Mouse (Mus musculus) hindbrain, embryonic 13.5 days (tissue): ENCODE data around the gene Tomm7. TPM values are rescaled to one million over a fixed set of nuclear protein-coding genes. Genes with fewer than 3 reads are reported as not detected.
A peak's percentile ranks its signal among the peaks of the same experiment; 100 is the strongest.
"Not testable (repeated sequence)": the region's sequence is repeated elsewhere in the genome, so short reads cannot be mapped to it uniquely, and the experiment has no call there.

Source experiments
- ATAC-seq: fragments of 200-750 bp; cut with Nextera tagmentation; 2 replicates; pipeline ENCODE4 v1.8.0; 2017; ENCODE audit warnings: moderate TSS enrichment; ENCODE audit not compliant: low FRiP score
- H3K27ac ChIP-seq: fragments of 300-500 bp; sonication (generic); 2 replicates; pipeline ENCODE4 v1.5.1; 2015; ENCODE audit warnings: inconsistent platforms, mild to moderate bottlenecking, moderate library complexity
- H3K27me3 ChIP-seq: fragments of 300-500 bp; sonication (generic); 2 replicates; pipeline ENCODE4 v1.6.1; 2015; ENCODE audit warnings: mild to moderate bottlenecking, inconsistent platforms
- H3K36me3 ChIP-seq: fragments of 300-500 bp; sonication (generic); 2 replicates; pipeline ENCODE4 v1.6.1; 2015; ENCODE audit warnings: mild to moderate bottlenecking, inconsistent platforms
- H3K4me1 ChIP-seq: fragments of 300-500 bp; sonication (generic); replicated peaks from 2 replicates; pipeline ENCODE4 v1.6.1; 2015; ENCODE audit warnings: inconsistent platforms
- H3K4me2 ChIP-seq: fragments of 300-500 bp; sonication (generic); 2 replicates; pipeline ENCODE4 v1.6.1; 2015; ENCODE audit warnings: inconsistent platforms, mild to moderate bottlenecking, moderate library complexity
- H3K4me3 ChIP-seq: fragments of 300-500 bp; sonication (generic); 2 replicates; pipeline ENCODE4 v1.5.1; 2015; ENCODE audit warnings: mild to moderate bottlenecking, inconsistent platforms
- H3K9ac ChIP-seq: fragments of 300-500 bp; sonication (generic); 2 replicates; pipeline ENCODE4 v1.6.1; 2015; ENCODE audit warnings: mild to moderate bottlenecking, inconsistent platforms
- H3K9me3 ChIP-seq: fragments of 300-500 bp; sonication (generic); 2 replicates; pipeline ENCODE4 v1.6.1; 2016; ENCODE audit warnings: inconsistent platforms
- WGBS: fragments of 180-500 bp; shearing (Covaris S2); methylation state at CpG from one replicate; pipeline ENCODE4 v1.1.7; 2015; 5-methylcytosine and 5-hydroxymethylcytosine counted together
- polyA plus RNA-seq: library from polyadenylated mRNA; unstranded; fragments of >200 nt; fragmentation: Nextera tagmentation; extraction: Ambion mirVana; gene quantifications from 2 replicates; pipeline ENCODE4 v1.2.1, GENCODE M21; 2015

Tomm7 gene
- polyA plus RNA-seq, 1 experiment from 2014 or later, result 110 TPM

- Histone ChIP-seq H3K27me3 (no peaks in the 10 kb centered on the region), H3K4me1 (no peaks in the 10 kb centered on the region), H3K9me3 (no peaks in the 10 kb centered on the region), H3K4me3 (no peak overlapping the region), H3K4me2 (no peak overlapping the region), H3K9ac (no peak overlapping the region), H3K36me3 (peaks cover 28% of the 10 kb centered on the region), H3K27ac (no peak overlapping the region)
- WGBS, result 84% methylated on average over 5 of the region's 5 CpGs
- ATAC-seq, result no peak
These were observed 18.3 kb upstream of the Tomm7 start for GRCm38 (mm10) chr5:23862291-23862690.

- no peak for ATAC-seq
These were observed 17.8 kb upstream of the Tomm7 start for GRCm38 (mm10) chr5:23861721-23862120.

GRCm38 (mm10) chr5:23859896-23860295 lies 15.9 kb upstream of the Tomm7 start:
- Histone ChIP-seq H3K9ac (no peak overlapping the region), H3K9me3 (no peaks in the 10 kb centered on the region), H3K4me1 (no peaks in the 10 kb centered on the region), H3K27me3 (no peaks in the 10 kb centered on the region), H3K4me3 (no peak overlapping the region), H3K27ac (no peak overlapping the region), H3K36me3 (peaks cover 52% of the 10 kb centered on the region), H3K4me2 (no peak overlapping the region)
- no peak for ATAC-seq
- WGBS, result 63% methylated on average over 5 of the region's 5 CpGs

More at GRCm38 (mm10) chr5:23861721-23862120, 17.8 kb upstream of the Tomm7 start:
- Histone ChIP-seq H3K4me1 (no peaks in the 10 kb centered on the region), H3K4me2 (no peak overlapping the region), H3K27ac (no peak overlapping the region), H3K27me3 (no peaks in the 10 kb centered on the region), H3K9ac (no peak overlapping the region), H3K4me3 (no peak overlapping the region), H3K9me3 (no peaks in the 10 kb centered on the region), H3K36me3 (peaks cover 33% of the 10 kb centered on the region)
- WGBS, result 97% methylated on average over 9 of the region's 9 CpGs

- WGBS, result 97% methylated on average over 1 of the region's 1 CpGs
- peaks cover 58% of the 10 kb centered on the region for H3K36me3 ChIP-seq
- no peak overlapping the region for H3K9ac ChIP-seq
- no peak overlapping the region for H3K27ac ChIP-seq
- no peak for ATAC-seq
- H3K4me3 ChIP-seq, result no peak overlapping the region
- H3K4me2 ChIP-seq, result no peak overlapping the region
- H3K9me3 ChIP-seq, result no peaks in the 10 kb centered on the region
- no peaks in the 10 kb centered on the region for H3K4me1 ChIP-seq
- no peaks in the 10 kb centered on the region for H3K27me3 ChIP-seq
These were observed 15.2 kb upstream of the Tomm7 start for GRCm38 (mm10) chr5:23859087-23859718.

- Histone ChIP-seq H3K36me3 (peaks cover 64% of the 10 kb centered on the region), H3K4me3 (no peak overlapping the region), H3K9ac (no peak overlapping the region), H3K9me3 (no peaks in the 10 kb centered on the region), H3K27ac (no peak overlapping the region), H3K4me2 (no peak overlapping the region), H3K27me3 (no peaks in the 10 kb centered on the region), H3K4me1 (no peaks in the 10 kb centered on the region)
- WGBS, result 82% methylated on average over 7 of the region's 7 CpGs
- ATAC-seq, result no peak
These were observed 14.7 kb upstream of the Tomm7 start for GRCm38 (mm10) chr5:23858643-23859042.

GRCm38 (mm10) chr5:23858001-23858400 lies 14.0 kb upstream of the Tomm7 start:
- Histone ChIP-seq H3K36me3 (peaks cover 70% of the 10 kb centered on the region), H3K9ac (no peak overlapping the region), H3K4me3 (no peak overlapping the region), H3K9me3 (no peaks in the 10 kb centered on the region), H3K4me2 (no peak overlapping the region), H3K27me3 (no peaks in the 10 kb centered on the region), H3K4me1 (no peaks in the 10 kb centered on the region), H3K27ac (no peak overlapping the region)
- ATAC-seq, result no peak
- 86% methylated on average over 3 of the region's 3 CpGs for WGBS

GRCm38 (mm10) chr5:23857189-23857588 lies 13.2 kb upstream of the Tomm7 start:
- Histone ChIP-seq H3K4me3 (no peak overlapping the region), H3K4me1 (peaks cover under 1% of the 10 kb centered on the region; the same call in 1 of the 2 replicates)

GRCm38 (mm10) chr5:23856164-23856563 lies 12.2 kb upstream of the Tomm7 start:
- Histone ChIP-seq H3K4me2 (no peak overlapping the region), H3K36me3 (peaks cover 76% of the 10 kb centered on the region), H3K4me1 (peaks cover 10% of the 10 kb centered on the region), H3K9me3 (no peaks in the 10 kb centered on the region), H3K27ac (no peak overlapping the region), H3K27me3 (no peaks in the 10 kb centered on the region), H3K9ac (no peak overlapping the region), H3K4me3 (no peak overlapping the region)
- no peak for ATAC-seq
- WGBS, result 91% methylated on average over 1 of the region's 1 CpGs

More at GRCm38 (mm10) chr5:23857189-23857588, 13.2 kb upstream of the Tomm7 start:
- Histone ChIP-seq H3K9ac (no peak overlapping the region), H3K27ac (no peak overlapping the region), H3K4me2 (no peak overlapping the region), H3K27me3 (no peaks in the 10 kb centered on the region), H3K36me3 (peaks cover 76% of the 10 kb centered on the region), H3K9me3 (no peaks in the 10 kb centered on the region)
- no peak for ATAC-seq

- Histone ChIP-seq H3K27ac (no peak overlapping the region), H3K4me2 (no peak overlapping the region), H3K27me3 (no peaks in the 10 kb centered on the region), H3K9ac (no peak overlapping the region), H3K9me3 (no peaks in the 10 kb centered on the region), H3K4me3 (no peak overlapping the region), H3K36me3 (peaks cover 72% of the 10 kb centered on the region), H3K4me1 (peaks cover 10% of the 10 kb centered on the region)
- ATAC-seq, result no peak
- WGBS, result 94% methylated on average over 6 of the region's 6 CpGs
These were observed 11.5 kb upstream of the Tomm7 start for GRCm38 (mm10) chr5:23855484-23855883.

GRCm38 (mm10) chr5:23852916-23853315 lies 9.0 kb upstream of the Tomm7 start:
- not testable (repeated sequence) for H3K4me3 ChIP-seq, H3K9me3 ChIP-seq, H3K4me2 ChIP-seq, ATAC-seq, H3K27me3 ChIP-seq, H3K27ac ChIP-seq, H3K9ac ChIP-seq
- 95% methylated on average over 1 of the region's 1 CpGs for WGBS
- H3K36me3 ChIP-seq, result peaks cover 54% of the 10 kb centered on the region
- H3K4me1 ChIP-seq, result peaks cover 10% of the 10 kb centered on the region

GRCm38 (mm10) chr5:23851160-23851555 lies 7.2 kb upstream of the Tomm7 start:
- H3K27me3 ChIP-seq, H3K9me3 ChIP-seq: not testable (repeated sequence)
- ATAC-seq, result peak; percentile 4; the same call in 1 of the 2 replicates
- Histone ChIP-seq H3K4me3 (peak overlapping the region; percentile 86), H3K4me1 (peaks cover 10% of the 10 kb centered on the region), H3K27ac (peak overlapping the region; percentile 73; the same call in 1 of the 2 replicates), H3K4me2 (peak overlapping the region; percentile 78), H3K9ac (peak overlapping the region; percentile 85), H3K36me3 (peaks cover 37% of the 10 kb centered on the region)
- WGBS, result 19% methylated on average over 4 of the region's 4 CpGs

- peak overlapping the region; percentile 78 for H3K4me2 ChIP-seq
- peaks cover 31% of the 10 kb centered on the region for H3K36me3 ChIP-seq
- H3K4me3 ChIP-seq, result peak overlapping the region; percentile 86
- peak overlapping the region; percentile 73 for H3K27ac ChIP-seq
- no peaks in the 10 kb centered on the region for H3K27me3 ChIP-seq
- WGBS, result under 1% methylated on average over 61 of the region's 61 CpGs
- H3K4me1 ChIP-seq, result peaks cover 10% of the 10 kb centered on the region
- peak overlapping the region; percentile 85 for H3K9ac ChIP-seq
- peak; percentile 96 for ATAC-seq
- no peaks in the 10 kb centered on the region for H3K9me3 ChIP-seq
These were observed 6.6 kb upstream of the Tomm7 start for GRCm38 (mm10) chr5:23850345-23851159.
